Mouse (Mus musculus) erythroid progenitor cell, adult 5-6 weeks (primary cell): Measurements from ENCODE around the gene Arsg. TPM values are rescaled to one million over a fixed set of nuclear protein-coding genes. Genes with fewer than 3 reads are reported as not detected.

ENCODE experiments used
- ATAC-seq: replicated peaks from 2 replicates; pipeline ENCODE4 v1.8.0; 2016; ENCODE audit warnings: moderate number of reproducible peaks, mild to moderate bottlenecking, moderate TSS enrichment, inconsistent platforms; ENCODE audit not compliant: poor library complexity, low FRiP score, severe bottlenecking
- total RNA-seq, 2 experiments: library from RNA; stranded (forward) in 1 of 2; stranded (reverse) in 1 of 2; fragments of 150-400 nt in 1 of 2; fragments of 186-747, 209-891 nt in 1 of 2; gene quantifications; 2 replicates each; pipeline versions ENCODE4 v1.2.3 to v1.2.4; 2015 to 2017; ENCODE audit warnings: low replicate concordance in 2 of 2

Arsg gene
- total RNA-seq, 2 experiments from 2014 or later = 0.91 to 2.9 TPM

DNA sequence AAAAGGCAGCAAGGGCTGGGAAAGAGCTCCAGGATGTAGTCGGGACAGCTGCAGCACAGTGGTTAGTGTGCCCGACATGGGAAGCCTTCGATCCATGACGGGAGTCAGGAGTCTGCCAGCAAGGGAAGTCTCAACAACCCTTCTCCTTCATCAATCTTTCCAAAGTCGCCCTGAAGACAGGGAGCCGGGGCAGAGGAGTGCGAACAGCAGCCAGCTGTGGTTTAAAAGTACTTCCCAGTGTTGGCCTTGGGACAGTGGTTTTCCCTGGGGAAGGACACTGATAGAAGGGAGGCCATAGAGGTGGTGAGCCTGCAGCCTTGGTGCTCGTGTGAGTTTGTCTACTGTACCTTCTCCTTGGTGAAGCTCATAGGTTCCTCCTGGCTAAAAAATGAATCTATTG is 6.2 kb upstream of the Arsg start:
- ATAC-seq = no peak

DNA sequence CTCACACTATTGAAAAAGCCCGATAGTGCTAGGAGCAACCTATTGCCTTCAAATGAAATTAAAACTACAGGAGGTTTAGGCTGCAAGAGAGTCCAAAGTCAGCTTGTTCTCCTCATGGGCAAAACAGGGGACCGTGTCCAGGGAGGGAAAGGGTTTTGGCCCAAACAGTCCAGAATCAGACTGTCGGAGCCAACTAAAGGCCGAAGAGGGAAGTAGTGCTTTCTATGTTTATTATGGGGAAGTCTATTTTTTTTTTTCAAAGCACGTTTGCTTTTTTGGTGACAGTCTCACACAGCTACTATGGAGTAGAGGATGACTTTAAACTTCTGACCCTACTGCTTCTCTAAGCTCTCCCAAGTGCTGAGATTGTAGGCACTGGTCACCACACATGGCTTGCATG is 5.0 kb upstream of the Arsg start:
- ATAC-seq = no peak

- no peak for ATAC-seq
Observed at GRCm38 (mm10) chr11:109470170-109470569, 3.0 kb upstream of the Arsg start.

- ATAC-seq = no peak
Observed at GRCm38 (mm10) chr11:109470921-109471861, 2.0 kb upstream of the Arsg start.

DNA sequence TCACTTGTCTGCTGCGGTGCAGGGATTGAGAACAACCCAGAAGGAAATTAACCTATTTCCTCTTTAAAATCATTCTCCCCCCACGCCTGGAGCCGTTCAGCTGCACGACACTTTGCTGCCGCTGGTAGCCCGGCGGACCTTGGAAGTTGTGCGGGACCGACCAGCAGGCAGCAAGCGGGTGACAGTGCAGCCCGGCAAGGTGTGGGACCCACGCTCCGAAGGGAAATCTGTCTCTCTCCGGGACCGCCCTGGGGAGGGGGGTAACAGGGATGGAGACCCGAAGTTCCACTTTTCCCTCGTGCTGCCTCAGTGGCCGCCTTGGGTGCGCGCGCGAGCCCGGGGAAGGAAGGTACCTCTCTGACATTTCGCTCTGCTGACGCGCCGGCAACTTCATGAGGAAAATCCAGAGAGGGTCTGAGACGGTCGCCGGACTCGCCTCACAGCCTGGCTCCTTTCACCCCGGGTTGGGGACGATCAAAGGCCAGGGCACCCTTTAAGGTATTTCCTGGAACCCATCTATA is 943 bp upstream of the Arsg start:
- ATAC-seq = peak; percentile 30

- peak; percentile 22; the same call in 1 of the 2 replicates for ATAC-seq
Observed at GRCm38 (mm10) chr11:109472821-109473170, 378 bp upstream of the Arsg start.

DNA sequence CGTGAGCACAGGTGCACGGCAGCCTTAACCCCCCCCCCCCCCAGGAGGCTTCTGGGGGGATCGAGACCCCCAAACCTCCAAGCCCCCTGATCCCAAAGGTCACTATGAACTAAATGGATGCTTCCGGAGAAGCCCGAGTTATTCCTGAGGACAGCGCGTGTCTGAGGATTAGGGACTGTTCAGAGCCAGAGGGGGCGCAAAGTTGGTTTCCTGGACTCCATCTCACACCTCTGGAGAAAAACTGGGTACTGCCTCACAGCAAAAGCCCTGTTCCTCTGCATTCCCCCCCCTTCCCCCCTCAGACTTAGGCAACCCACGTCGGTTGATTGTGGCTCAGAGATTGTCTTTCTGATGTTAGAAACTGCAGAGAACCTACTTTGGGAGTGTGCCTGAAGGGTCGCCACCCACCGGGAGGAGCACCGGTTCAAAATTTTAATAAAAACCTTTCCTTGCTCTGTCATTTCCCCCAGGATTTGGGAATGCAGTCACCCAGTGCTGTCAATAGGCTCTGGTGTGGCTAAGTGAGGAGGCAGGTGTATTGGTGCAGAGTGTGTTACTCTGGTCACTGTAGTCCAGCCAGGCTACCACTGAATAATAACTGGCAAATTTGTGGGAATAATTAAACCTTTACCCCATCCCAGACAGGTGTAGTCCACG is 1.0 kb downstream of the Arsg start:
- ATAC-seq = peak; percentile 2; the same call in 1 of the 2 replicates

DNA sequence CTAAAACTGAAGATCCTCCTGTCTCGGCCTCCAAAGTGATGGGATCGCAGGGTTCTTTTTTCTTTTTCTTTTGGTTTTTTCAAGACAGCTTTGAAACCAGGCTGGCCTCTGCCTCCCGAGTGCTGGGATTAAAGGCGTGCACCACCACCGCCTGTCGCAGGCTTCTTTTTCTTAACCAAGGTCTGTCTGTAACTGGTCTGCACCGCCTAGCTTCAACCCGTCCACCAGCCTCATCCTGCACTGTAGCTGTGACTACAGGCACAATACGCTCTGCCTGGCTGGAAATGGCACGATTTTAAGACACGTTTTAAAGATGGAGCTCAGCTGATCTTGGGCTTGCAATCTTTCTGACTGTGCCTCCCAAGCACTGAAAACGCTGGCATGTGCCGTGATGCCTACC is 1.7 kb downstream of the Arsg start:
- no peak for ATAC-seq

DNA sequence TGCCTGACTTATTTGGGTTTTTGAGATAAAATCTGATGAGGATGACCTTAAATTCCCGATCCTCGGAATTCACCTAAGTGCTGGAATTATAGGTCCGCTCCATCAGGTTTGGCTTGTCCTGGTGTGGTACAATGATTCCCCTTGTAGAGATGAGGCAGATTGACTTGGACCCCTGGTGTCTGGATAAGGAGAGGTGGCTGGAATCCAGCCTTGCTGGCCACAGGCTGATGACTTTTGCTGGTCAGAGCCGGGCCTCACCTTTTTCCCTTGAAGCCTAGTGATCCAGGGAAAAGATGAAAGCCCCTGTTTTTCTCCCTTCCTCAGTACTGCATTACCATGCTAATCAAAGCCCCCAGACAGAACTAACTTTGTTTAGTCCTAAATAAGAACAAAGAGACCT is 2.5 kb downstream of the Arsg start:
- no peak for ATAC-seq

- ATAC-seq = no peak
Observed at GRCm38 (mm10) chr11:109476241-109476640, 3.1 kb downstream of the Arsg start.

DNA sequence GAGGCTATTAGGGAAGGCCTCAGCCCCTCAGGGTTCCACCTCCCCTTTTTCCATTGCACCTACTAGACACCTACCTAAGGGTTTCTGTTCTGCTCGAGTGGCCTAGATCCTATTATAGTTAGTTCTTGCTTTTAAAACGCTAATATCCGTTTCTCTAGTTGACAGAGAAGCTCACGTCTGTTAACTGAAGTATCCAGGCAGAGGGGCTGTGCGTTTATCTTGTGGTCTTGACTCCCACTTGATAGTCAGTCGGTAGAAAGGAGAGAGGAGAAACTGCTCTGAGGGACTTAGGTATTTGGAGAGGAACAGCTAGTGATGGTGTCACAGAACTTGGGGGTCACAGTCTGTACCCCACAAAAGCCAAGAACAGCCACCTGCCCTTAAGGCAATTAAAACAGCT is 3.5 kb downstream of the Arsg start:
- no peak for ATAC-seq

GRCm38 (mm10) chr11:109477606-109478380 is 4.6 kb downstream of the Arsg start:
- ATAC-seq = no peak

DNA sequence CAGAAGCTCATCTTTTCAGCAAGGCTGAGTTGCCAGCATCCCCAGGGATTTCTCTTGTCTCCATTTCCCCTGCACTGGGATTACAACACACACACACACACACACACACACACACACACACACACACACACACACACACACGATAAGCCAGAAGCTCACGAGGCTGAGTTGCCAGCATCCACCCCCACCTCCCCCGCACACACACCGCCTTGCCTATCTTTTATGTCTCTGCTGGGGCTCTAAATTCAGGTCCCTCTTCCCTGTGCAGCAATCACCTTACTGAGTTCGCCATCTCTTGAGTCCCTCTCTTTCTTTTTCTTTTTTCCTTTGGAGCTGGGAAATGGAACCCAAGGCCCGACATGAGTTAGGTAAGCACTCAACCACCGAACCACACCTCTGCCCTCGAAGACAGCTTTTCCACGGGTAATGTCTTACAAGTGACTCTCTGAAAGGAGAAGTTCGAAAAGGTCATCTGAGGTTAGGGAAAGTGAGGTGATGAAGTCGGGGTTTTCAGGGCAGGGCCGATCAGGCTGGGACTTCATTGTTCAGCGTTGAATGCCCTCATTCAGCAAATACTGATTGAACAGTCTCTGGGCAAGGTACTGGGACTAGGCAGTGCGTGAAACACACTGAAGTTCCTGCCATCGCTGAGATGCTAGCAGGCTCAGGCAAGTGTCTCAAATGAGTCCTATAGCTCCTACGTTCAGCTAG is 6.6 kb downstream of the Arsg start:
- no peak for ATAC-seq

- ATAC-seq = no peak
Observed at GRCm38 (mm10) chr11:109480440-109480839, 7.3 kb downstream of the Arsg start.

DNA sequence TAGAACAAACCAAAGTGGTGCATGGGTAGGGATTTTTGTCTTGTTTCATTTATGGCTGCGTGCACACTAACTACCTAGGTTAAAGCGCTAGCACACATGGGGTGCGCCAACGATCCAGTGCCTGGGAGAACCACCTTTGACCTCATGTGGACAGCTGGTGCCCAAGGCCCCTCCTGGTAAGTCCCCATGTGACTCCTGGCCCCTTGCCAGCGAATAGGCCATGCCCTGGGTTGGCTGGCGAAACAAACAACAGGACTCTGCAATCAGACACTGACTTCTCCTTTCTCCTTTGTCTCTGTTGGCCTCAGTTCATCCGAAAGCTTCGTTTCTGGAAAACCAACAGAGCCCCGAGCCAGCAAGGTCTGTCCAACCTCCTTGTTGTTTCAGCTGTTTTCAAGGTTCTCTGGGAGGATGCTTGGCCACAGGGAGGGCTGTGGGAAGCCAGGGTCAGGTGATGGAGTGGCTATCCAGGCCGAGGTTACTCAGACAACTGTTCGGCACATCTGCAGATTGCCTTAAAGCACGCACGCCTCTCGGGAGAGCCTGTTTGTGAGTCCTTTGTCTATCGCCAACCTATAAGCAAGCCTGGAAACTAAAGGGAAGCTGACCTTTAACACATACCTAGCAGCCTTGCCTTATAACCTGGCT is 12.3 kb downstream of the Arsg start:
- ATAC-seq = no peak

DNA sequence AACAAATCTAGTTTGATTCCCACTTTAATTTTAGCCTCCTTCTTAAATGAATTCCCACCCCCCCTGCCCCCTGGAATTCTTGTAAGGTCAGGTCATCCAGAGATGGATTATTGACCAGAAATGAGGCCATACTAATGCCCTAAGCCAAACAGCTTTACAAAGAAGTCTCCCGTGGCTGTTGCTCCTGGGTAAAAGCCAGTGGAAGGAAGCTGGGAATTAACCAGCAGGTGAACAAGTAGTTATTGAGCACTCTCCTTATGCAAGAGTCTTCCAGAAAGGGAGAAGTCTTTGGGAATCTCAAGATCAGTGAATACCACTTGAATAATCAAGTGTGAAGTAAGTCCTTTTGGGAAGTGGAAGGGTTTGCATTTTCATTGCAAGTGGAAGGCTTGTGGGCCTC is 13.9 kb downstream of the Arsg start:
- ATAC-seq = no peak

DNA sequence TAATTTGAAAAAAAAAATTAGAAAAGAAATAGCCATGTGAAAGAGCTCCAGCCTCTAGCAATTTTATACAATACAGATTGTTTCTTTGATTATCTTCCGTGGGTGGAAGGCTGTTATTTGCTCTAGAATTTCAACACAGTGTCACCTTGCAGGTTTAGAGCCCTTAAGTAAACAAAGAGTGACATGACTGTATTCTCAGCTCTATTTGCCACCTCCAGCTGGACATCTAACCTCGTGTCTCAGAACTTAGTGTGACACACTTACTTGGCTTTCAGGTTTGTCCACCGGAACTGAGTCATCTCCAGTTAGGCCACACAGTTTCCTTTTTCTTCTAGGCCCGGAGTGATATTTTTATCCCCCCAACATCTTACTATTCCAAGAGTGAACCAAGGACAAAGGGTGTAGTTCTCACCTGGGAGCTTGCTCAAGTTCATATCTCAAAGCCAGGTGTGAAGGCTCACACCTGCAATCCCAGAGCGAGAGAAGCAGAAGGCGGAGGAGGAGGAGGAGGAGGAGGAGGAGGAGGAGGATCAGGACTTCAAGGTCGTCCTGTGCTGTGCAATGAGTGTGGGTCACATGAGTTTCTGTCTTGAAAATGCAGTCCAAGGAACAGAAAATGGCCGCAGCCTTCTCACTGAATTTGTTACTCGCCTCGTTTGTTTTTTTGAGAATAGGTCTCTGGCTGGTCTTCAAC is 15.0 kb downstream of the Arsg start:
- no peak for ATAC-seq

- no peak for ATAC-seq
Observed at GRCm38 (mm10) chr11:109489763-109490162, 16.6 kb downstream of the Arsg start.

DNA sequence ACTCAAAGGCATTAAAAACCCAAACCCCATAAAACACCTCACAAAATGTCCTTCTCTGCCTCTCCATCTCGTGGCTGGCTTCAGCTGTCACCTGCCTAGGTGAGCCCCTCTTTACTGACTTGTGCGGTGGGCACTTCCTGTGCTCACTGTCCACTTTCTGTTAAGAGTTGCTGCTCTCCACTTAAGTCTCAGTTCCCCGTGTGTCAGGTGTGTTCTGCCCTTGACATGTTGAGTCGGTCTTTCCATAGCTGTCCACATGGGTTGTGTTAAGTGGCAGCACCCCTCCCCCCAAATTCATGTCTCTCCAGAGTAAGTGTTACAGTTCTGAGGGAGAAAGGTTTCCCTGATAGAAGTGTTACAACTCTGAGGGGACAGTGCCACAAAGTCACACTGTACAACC is 18.7 kb downstream of the Arsg start:
- ATAC-seq = no peak
